Mouse (Mus musculus) spleen, adult 2 months (tissue): ENCODE measurements at regions not wholly inside any gene's neighbourhood (a gene's known extent, or its start where the extent isn't known, plus 50 kb on each side); places are given as distances from the start of the nearest gene placed in this dataset.

ENCODE experiments used
- CTCF ChIP-seq: fragments of 200-500 bp; IDR thresholded peaks from 2 replicates; pipeline ENCODE4 v1.5.1; 2011; ENCODE audit warnings: mild to moderate bottlenecking, inconsistent platforms; ENCODE audit not compliant: insufficient read depth, insufficient read length, insufficient replicate concordance; ENCODE audit errors: extremely low read depth
- POLR2A ChIP-seq: fragments of 200-500 bp; IDR thresholded peaks from 2 replicates; pipeline ENCODE4 v1.6.1; 2011; ENCODE audit warnings: low read depth, low read length, inconsistent platforms

DNA sequence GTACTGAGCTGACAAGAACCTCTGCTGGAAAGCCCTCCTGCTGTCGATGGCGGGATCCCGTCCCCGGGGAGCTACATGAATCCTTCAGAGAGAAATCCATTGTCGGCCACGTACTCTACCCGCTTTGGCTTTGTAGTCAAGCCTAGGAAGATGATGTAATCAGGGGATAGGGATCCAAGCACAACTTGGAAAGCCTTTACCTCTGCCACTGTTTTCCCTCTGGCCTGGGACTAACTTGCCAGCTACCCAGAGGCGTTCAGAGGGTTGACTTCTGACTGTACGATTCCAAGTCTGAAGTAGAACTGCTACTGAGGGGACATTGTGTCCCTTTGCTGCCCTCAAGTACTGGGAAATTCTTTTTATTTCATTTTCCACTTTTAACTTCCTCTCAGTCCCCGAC, 110.2 kb upstream of the Nampt start:
- TF ChIP-seq CTCF (no peak), POLR2A (no peak)
